Mouse (Mus musculus) effector memory CD4-positive, alpha-beta T cell, adult 5 months (primary cell): Measurements from ENCODE around the gene Zfp719. TPM values are rescaled to one million over a fixed set of nuclear protein-coding genes. Genes with fewer than 3 reads are reported as not detected.

ENCODE experiments used
- polyA plus RNA-seq: library from polyadenylated mRNA; unstranded; fragments of 100-300 nt; shearing (Covaris generic); gene quantifications from one replicate; pipeline ENCODE4 v1.2.1, GENCODE M21; 2017

The Zfp719 gene
- polyA plus RNA-seq = 4.0 TPM

DNA sequence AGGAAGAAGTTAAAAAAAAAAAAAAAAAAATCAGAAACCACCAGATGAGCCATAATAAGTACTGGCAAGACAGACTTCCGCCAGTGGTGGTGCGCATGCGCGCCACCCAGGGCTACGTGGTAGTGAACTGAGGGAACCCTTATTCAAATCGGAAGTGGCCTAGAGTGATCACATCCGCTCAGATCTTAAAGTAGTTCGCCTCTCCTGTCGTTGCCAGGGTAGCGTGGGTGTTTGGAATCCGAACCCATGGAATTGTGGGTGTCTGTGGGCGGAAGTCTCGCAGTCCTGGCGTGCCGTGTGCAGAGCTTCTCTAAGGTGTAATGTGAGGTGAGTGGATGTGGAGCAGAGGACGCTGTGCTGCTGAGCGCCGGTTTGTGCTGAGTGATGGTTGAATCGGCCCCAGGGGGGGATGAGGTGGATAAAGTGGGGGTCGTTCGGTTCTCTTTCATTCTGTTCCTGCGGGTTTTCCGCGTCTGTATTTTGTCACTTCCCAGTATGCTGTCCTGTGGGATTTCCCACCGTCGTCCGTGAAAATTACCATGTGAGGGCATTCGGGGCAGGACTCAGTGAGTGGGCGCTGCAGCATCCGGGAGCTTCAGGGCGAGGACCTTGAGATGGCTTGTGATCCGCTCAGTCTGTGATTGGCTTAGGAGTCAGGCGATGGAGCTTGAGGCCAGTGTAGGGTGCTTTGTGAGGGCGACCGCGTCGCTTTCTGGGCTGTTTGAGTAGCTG, at the start of gene Zfp719:
Gene Zfp719 (plus strand): TSS at position 171 of the 732 bp plus-strand sequence.

DNA sequence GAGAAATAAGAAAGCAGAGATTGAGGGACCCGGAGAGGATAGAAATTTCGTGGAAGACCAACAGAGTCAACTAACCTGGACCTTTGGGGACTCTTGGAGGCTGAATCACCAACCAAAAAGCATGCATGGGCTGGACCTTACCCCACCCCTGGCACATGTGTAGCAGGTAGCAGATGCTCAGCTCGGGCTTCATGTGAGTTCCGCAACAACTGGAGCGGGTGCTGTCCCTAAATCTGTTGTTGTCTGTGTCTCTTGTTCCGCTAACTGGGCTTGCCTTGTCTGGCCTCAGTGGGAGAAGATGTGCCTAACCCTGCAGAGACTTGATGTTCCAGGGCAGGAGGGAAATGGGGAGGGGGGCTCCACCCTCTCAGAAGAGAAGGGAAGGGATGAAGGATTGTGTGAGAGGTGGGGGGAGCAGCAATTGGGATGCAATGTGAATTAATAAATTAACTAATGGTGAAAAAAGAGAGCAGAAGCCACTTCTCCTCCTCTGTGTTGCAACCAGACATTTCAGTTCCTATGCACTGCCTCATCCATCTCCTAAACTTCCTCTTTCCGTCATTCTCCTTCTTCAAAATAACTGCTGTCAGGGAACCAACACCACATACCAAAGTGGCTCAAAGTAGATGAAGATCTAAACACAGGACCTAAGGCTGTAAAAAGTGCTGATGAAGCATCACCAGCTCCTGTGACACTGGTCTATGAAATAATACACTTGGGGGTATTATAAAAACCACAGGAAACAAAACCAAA, 35.0 kb upstream of the Zfp719 start, which contains the start of gene Cd33:
Gene Cd33 (minus strand): TSS at position 204 of the 753 bp plus-strand sequence.

DNA sequence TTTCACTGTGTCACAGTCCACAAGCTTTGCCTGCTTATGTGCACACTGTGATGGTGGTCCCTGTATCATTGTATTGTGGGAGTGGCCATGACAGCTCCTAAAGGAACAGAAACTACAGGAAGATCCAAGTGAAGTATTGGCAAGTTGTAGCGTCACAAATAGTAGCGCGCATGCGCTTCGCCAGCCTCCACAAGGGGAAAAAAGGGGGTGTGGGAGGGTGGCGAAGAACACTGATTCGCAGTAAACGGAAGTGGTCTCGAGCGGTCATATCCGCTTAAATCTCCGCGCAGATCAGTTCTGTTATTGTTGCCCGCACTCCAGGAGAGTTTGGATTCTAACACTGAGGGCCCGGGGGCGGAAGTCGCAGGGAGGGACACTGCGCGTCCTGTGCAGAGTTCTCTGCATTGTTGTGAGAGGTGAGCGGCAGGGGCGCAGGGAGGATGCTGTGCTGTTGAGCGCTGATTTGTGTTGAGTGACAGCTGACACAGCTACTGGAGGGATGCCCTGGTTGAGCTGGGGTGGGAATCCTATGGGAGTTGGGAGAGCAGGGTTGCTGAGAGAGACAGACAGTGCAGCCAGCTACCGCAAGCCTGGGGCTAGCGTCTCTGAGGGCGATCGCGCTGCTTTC, 17.3 kb upstream of the Zfp719 start, which contains the start of gene Zfp658:
Gene Zfp658 (plus strand): TSS at position 251 of the 628 bp plus-strand sequence.

DNA sequence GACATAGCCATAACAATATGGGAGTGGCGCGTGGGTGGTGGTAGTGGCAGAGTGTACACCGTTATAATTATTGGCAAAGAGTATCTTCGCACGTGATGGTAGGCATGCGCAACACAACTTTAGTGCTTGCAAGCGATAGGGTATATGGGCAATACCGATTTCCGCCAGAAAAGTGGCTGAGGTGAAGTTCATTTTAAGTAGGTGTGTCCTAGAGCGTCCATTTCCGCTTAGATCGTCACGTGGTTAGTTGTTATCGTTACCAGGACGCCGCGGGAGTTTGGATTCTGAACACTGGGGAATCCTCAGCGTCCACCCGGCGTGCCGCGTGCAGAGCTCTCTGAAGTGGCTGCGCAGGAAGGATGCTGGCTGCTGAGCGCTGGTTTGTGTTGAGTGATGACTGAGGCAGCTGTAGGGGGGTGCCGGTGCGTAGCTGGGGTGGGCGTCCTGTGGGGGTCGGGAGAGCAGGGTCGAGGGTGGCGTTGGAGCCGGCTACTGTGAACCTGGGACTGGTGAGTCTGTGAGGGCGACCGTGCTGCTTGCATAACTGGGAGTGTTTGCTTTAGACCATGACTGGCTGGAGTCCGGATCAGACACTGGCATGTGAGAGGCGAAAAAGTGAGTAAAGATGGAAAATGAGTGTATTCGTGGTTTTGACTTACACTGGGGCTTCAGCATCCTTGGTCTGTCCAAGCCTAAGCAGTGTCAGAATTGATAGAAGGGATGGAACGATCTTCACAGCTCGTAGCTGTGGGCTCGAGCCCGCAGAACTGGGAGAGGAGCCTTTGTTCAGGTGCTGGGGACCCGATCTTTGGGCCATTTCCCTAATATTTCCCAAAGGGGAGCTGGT, 27.7 kb downstream of the Zfp719 start, which contains the start of gene Zfp819:
Gene Zfp819 (plus strand): TSS at position 274 of the 847 bp plus-strand sequence.

DNA sequence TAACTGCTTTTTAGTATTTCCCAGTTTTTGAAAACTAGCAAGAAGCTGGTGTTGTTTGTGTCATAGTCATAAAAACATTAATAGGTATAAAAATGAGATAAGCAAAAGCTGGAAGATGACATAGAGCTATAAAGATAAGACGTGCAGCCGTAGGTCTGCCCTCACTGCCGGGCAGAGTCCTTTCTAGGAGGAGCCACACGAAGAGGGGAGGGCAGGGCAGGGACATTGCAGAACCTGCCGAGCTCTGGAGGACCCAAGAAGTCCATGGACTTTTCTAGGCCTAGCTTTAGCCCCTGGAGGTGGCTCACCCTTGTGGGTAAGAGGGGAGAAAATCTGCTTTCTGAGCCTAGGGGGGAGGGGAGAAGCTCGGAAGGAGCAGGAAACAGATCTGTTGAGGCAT, 55.1 kb downstream of the Zfp719 start, which contains the start of gene Ceacam18:
Gene Ceacam18 (plus strand): TSS at position 208 of the 400 bp plus-strand sequence.

Other genes with a start within 250 kb of the Zfp719 start
- gene Siglecf, start 228.3 kb upstream of the Zfp719 start, polyA plus RNA-seq = not detected
- gene Siglecg, start 171.4 kb upstream of the Zfp719 start, polyA plus RNA-seq = not detected
- not detected for gene Lim2, start 151.9 kb upstream of the Zfp719 start, polyA plus RNA-seq
- gene Nkg7, start 142.5 kb upstream of the Zfp719 start, polyA plus RNA-seq = 634 TPM
- not detected for gene Cldnd2, start 138.8 kb upstream of the Zfp719 start, polyA plus RNA-seq
- gene Etfb, start 135.5 kb upstream of the Zfp719 start, polyA plus RNA-seq = 73.5 TPM
- gene Gm45233, start 135.5 kb upstream of the Zfp719 start, polyA plus RNA-seq = 0.50 TPM
- 3.8 TPM for gene Vsig10l, start 116.5 kb upstream of the Zfp719 start, polyA plus RNA-seq
- not detected for gene Iglon5, start 89.5 kb upstream of the Zfp719 start, polyA plus RNA-seq
- not detected for gene 4931406B18Rik, start 73.7 kb upstream of the Zfp719 start, polyA plus RNA-seq
- gene Cd33, start 35.2 kb upstream of the Zfp719 start, polyA plus RNA-seq = not detected
- 2.3 TPM for gene Zfp658, start 17.4 kb upstream of the Zfp719 start, polyA plus RNA-seq
- gene Zfp819, start 27.6 kb downstream of the Zfp719 start, polyA plus RNA-seq = not detected
- gene Ceacam18, start 55.1 kb downstream of the Zfp719 start, polyA plus RNA-seq = not detected
- gene Siglece, start 80.6 kb downstream of the Zfp719 start, polyA plus RNA-seq = 0.34 TPM
- 4.2 TPM for gene Ctu1, start 92.4 kb downstream of the Zfp719 start, polyA plus RNA-seq
- not detected for gene Klk14, start 110.8 kb downstream of the Zfp719 start, polyA plus RNA-seq
- gene Klk13, start 133.0 kb downstream of the Zfp719 start, polyA plus RNA-seq = not detected
- not detected for gene Klk12, start 189.3 kb downstream of the Zfp719 start, polyA plus RNA-seq
- gene Klk11, start 195.0 kb downstream of the Zfp719 start, polyA plus RNA-seq = not detected
- gene Klk10, start 201.4 kb downstream of the Zfp719 start, polyA plus RNA-seq = not detected
- not detected for gene Klk9, start 212.3 kb downstream of the Zfp719 start, polyA plus RNA-seq
- gene Klk8, start 218.0 kb downstream of the Zfp719 start, polyA plus RNA-seq = 48.5 TPM
- not detected for gene Klk7, start 231.7 kb downstream of the Zfp719 start, polyA plus RNA-seq
- gene Klk6, start 244.9 kb downstream of the Zfp719 start, polyA plus RNA-seq = not detected